Mouse (Mus musculus): ENCODE data around the gene Fbl. TPM values are rescaled to one million over a fixed set of nuclear protein-coding genes. Genes with fewer than 3 reads are reported as not detected.
"Not testable (repeated sequence)": the region's sequence is repeated elsewhere in the genome, so short reads cannot be mapped to it uniquely, and the experiment has no call there.

The Fbl gene
- total RNA-seq (2021) = 100 to 1,000 TPM in 1 of 2 experiments, 10 to 100 TPM in 1; 92.2 to 134 TPM
- long read RNA-seq, experiment 1, transcript Fbl-201 (9 exons, 1,197 nt) = major isoform, 110 of 127 reads
- long read RNA-seq, experiment 1, partial matches to known transcripts = 12 of 127 reads
- long read RNA-seq, experiment 1, other reads (novel, unspliced or antisense) = 5 of 127 reads
- long read RNA-seq, experiment 2, transcript Fbl-201 (9 exons, 1,197 nt) = major isoform, 38 of 45 reads
- long read RNA-seq, experiment 2, partial matches to known transcripts = 4 of 45 reads
- long read RNA-seq, experiment 2, other reads (novel, unspliced or antisense) = 3 of 45 reads

DNA sequence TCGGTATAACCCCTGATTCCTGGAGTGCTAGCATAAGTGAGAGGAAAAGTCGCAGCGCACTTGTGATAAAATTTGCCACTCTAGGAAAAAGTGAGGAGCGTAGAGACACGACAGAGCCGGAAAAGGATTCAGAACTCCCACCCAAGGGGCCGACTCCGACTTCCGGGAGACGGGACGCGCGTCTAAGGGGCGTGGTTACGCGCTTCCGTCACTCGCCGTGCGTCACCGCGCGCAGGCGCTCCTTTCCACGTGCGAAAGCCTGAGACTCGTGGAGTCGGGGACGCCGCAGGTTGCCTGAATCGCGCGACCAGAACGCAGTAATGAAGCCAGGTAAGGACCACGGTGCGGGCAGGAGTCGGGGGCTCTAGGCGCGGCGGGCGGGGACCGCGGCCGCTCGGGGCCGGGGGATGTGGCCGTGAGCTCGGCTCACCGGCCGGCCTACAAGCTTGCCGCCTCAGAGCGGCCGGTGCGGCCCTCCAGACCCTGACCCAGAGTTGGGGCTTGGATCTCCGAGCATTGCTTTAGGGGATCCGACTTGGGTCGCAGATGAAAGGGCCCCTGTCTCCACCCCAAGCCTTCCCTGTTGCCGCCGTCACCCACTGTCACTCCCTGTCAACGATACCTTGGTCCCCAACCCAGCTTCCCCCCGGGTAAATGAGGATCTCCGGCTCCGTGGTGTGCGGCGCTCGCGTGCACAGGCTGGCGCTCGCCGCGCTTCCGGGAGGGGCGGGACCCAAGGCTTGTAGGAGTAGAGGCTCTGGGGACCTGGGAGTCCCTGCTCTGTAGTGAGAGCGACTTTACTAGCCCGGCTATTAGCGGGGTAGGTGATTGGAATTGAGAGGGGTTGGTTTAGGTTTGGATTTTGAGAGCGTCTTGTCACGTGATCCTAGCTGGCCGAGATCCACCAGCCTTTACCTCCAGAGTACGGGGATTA is at the start of gene Fbl:
Gene Fbl, plus strand, starts transcription at position 222 of the 934 bp plus-strand sequence.
- peak; percentile 93 to 94 for DNase-seq

DNA sequence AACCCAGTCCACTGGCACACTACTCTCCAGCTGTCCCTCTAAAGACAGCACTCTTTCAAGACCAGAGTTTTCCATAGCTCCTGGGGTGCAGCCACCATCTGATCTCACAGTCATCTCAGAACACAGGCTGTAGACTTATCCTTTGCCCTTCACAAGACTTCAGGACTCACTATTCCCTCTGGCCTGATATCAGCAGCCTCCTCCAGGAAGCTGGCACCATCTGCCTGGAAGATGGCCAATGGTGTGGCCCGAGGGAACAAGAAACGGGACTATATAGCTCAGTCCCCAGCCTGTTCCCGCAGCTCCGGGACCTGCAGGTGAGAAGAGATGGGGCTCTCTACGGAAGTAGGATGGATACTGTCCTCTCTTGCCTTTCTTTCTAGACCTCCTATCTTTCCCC is 40.3 kb upstream of the Fbl start, which contains the start of gene 9530053A07Rik:
Gene 9530053A07Rik, plus strand, starts transcription at position 301 of the 400 bp plus-strand sequence.
- DNase-seq = no peak

DNA sequence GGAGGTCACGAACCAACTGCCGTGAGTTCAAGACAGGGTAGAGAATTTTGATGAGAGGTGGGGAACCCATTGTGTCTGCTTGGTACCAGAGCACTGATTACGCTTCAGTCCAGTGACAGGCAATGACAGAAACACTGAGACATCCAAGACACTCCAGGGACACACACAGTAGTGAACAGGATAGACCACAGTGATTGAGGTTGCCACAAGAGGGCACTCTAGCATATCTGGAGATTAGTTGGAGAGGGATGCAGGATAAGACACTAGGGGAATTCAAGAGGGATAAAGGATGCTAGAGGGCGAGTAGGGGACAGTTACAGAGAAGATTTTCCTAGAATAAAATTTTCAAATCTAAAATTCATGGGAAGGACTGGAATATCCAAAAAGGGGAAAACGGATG is 31.9 kb upstream of the Fbl start:
- peak; percentile 27 to 58 for DNase-seq

DNA sequence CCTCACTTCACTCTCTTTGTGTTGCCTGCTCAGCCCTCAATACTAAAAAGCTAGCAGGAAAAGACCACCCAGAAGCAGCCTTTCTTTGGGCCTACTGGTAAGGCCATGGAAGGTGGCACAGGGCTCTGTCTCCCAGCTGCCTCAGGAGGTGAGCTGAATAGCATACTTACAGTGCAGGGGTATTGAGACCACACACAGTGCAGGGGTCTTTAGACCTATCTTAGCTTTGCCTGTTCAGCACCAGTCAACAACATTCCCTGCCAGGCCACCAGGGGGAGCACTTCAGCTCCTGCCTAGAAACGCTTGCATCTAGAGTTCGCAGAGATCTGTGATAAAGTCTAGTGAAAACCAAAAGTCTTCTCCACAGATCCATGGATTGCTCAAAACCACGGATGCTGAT is 21.2 kb upstream of the Fbl start:
- peak; percentile 81 to 88 for DNase-seq

DNA sequence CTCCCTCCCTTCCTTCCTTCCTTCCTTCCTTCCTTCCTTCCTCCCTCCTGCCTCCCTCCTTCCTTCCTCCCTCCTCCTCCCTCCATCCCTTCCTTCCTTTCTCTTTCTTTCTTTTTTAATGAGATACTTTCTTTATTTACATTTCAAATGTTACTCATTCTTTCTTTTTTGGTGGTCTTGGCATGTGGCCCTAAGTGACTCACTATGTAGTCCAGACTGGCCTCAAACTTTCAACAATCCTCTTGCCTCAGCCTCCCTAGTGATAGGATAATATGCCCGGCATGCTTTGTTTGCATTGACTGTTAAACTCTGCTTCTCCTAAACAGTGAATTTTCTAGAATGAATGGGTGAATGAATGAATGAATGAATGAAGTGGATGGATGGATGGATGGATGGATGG is 19.7 kb upstream of the Fbl start:
- DNase-seq = no peak

DNA sequence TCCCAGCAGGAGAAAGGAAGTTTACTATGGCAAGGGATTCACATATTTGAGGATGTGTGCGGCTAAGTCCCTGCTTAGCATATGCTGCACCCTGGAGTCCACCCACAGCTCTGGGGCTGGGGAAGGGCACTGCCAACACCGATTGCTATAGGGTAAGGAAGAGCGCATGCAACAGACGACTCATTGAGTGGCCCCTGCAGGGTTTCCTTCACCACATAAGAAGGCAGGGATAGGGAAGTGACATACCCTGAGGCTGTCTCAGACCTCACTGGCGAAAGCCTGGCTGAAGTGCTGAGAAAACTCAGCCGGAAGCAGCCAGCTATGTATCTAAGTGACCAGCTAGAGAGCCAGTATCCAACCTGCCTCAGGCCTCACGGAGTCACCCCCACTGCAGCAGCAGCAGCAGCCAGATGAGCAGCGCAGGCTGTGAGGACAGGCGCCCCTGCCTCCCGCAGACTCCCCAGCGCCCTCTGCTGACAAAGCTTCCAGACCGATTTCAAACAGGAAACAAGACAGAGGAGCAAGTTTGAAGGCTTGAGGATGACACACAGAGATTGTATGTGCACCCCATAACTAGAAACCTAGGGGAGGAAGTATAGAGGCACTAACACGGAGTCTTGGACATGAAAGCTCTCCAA is 17.8 kb upstream of the Fbl start:
- peak; percentile 57 to 67 for DNase-seq

DNA sequence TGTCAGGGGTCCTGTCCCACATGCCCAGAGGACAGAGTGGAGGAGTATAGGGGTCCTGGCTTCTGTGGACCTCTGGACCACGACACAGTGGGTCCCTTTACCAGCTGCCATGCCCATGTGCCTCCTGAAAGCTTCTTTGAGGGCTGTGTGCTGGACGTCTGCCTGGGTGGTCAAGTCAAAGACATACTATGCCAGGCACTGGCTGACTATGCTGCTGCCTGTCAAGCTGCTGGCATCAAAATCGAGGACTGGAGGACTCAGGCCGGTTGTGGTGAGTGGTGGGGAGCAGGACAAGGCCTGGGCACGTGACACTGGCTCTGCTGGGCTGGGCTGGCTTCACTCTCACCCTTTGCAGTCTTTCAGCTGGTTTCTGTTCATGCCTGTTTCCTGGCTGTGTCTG is 15.9 kb upstream of the Fbl start:
- not testable (repeated sequence) for DNase-seq

DNA sequence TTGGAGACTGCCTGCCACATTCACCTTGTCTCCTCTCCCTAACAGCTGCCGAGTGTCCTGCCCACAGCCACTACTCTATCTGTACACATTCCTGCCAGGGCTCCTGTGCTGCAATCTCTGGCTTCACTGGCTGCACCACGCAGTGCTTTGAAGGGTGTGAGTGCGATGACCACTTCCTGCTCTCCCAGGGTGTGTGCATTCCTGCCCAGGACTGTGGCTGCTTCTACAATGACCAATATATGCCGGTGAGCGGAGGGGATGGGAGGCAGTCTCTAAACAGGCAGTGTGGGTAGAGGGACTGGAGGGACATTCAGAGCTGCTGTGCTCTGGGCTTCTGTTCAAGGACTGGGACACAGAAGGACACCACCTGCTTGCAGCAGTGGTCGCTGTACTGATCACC is 10.2 kb upstream of the Fbl start:
- DNase-seq = no peak

DNA sequence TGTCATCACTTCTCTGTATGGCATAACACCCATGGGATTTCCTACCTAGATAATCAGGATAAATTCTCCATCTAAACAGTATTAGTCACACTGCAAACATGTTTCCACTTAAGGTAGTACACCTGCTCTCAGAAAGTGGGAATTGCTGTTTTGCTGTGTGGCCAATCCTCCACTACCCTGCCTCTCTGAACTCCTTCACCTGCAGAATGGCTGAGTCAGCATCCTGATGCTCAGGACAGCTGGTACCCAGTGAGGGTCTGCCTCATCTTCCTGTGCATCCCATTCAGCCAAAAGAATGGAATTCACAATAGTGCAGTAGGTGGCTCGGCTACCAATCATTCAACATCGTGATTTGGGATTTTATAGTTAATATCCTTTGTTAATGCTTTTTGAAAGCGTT is 9.6 kb upstream of the Fbl start:
- no peak for DNase-seq

DNA sequence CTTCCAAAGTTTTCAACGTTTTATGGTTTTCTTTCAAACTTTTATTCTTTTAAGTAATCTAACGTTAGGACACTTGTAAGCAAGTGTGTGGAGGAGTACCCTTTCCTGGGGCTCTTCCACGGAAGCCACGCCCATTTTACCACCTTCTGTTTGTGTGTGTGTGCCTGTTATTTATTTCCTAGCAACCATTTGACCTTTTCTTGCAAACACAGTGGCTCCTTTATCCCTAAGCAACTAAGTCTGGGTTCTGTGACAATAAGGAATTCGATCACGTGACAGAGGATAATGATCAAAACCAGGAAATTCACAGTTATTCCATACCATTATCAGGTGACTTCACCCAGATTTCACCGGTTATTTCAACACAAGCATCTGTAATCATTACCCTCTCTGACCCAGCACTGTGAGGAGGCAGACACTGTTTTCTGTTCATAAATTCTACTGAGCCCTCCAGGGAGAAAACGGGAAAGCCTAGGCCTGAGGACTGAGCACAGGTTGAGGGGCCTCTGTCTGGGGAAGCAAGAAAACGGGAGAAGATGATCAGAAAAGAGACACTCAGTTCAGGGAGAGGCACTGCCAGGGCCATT is 8.3 kb upstream of the Fbl start:
- DNase-seq = no peak

DNA sequence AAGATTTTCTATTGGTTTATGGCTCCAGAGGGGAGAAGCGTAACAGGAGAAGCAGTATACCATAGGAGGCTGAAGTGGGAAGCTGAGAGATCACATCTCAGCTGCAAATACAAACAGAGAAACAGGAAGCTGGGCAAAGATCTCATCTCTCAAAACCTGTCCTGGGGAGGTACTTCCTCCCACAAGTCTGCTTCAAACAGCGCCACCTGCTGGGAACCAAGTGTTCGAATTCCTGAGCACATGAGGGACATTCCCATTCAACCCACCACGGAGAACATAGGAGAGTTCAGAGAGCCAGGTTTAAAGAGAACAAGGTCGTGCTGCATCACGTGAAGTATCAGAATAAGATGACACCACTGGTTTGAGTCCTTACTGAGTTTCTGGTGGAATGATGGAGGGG is 4.1 kb upstream of the Fbl start:
- no peak for DNase-seq

DNA sequence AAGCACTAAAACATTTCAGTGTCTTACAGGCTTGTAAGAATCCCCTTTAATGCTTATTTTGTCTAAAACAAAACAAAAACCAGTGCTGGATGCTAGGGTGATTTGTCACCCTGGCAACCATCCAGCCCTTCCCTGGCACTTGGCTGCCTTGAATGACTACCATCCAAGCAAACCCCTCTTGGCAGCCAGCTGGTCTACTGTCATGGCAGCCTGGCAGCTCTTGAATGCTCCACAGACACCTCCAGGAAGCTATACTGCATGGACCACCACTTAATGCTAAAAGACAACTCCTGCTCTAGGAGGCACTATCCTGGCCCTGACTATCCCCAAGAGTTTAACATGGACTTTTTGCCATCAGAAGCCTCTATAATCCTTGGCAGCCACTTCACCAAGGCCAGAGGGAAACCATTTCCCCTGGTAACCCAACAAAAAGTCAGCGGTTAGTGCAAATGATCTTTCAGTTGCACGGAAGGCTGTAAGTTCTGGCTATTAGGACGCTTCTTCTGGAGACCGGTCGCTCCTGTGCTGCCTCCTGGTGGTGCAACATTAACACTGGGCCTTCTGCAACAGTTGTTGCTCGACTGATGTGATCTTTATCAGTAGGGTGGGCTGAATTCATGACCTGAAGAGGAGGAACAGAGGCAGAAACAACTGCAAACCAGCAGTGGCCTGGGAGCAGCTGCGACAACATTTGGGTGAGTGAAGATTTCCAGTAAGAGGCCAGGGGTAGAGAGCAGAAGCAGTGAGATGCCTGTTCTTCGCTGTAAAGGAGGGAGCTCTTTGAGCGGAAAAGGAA is 992 bp upstream of the Fbl start:
- peak; percentile 86 to 89 for DNase-seq

DNA sequence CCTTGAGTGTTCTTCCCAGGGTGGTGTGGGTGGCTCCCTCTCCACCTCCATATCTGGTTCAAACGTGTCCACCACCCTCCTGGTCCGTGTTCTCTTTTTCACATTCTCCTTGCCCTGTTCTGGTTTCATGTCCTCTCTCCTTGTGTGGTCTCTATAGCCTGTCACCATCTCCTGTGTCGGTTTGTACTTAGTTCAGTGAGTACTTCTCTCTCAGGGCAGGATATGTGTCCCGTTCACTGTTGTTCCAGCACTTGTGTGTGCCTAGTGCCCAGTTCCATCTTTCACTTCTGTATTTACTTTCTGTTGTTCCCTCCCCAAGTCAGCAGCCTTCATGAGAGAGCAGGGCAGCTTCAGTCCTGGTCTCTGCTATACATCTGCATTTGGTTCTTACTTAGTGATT is 5.8 kb downstream of the Fbl start:
- no peak for DNase-seq

DNA sequence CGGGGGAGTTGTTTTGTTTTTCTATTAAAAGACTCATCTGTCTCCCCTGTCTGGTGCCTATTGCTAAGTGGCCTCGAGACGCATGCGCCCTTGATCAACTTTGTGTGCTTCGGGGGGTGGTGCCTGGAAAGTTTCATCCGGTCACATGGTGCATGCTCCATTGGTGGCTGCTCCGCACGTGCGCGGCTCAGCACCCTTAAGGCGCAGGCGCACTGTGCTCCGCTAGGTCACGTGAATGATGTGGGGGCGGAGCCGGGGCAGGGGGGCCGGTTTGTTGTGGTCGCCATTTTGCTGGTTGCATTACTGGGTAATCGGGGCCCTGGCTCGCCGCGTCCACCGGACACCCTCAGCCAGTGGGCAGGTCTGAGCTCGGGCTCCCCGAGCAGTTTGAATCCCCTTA is 9.7 kb downstream of the Fbl start, which contains the start of gene Dyrk1b:
Gene Dyrk1b, plus strand, starts transcription at position 242 of the 400 bp plus-strand sequence.
- DNase-seq = peak; percentile 98 to 99

DNA sequence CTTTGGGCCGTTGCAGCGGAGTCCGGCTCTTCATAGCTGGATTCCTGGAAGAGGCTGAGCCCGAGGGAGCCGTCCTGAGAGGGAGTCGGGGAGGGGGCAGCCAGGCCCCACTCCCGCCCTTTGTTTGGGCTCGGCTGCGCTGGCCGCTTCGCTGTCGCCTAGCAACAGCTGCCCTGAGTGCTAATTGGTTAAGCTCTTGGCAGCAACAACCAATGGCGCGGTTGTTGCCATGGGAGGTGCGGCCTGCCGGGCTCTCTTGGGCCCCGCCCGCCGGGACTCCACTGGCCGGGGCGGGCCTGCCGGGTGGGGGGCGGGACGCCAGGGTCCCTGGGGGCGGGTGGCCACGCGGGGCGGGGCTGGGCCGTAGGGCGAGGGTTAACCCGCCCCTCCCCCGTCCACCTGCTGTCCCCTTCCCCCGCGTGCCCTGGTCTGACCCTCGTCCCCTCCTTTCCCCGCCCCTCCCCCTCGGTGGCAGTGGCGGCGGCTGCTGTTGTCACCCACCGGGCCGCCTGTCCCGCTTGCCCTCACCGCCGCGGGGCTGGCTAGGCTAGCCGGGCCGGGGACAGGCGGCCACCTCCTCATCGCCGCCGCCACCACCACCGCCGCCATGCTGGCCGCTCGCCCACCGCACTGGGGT is 10.3 kb downstream of the Fbl start:
- peak; percentile 95 to 96 for DNase-seq

DNA sequence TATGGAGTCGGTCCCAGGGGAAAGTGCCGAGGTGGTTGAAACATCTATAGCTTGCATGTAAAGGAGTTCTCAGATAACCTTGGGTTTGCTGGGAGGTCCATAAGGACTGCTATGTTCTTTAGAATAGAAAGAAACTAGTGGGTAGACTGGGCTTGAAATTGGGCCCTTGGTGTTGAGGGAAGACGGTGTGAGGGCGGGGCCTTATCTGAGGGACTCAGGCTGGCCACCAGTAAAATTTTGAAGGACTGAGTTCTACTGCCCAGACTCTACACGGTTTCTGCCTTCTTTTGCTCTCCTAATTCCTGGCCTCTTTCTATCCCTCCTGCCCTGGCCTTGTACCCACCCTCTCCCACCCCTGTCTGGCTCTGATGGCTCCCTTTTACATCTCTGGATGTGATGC is 11.4 kb downstream of the Fbl start:
- DNase-seq = no peak

DNA sequence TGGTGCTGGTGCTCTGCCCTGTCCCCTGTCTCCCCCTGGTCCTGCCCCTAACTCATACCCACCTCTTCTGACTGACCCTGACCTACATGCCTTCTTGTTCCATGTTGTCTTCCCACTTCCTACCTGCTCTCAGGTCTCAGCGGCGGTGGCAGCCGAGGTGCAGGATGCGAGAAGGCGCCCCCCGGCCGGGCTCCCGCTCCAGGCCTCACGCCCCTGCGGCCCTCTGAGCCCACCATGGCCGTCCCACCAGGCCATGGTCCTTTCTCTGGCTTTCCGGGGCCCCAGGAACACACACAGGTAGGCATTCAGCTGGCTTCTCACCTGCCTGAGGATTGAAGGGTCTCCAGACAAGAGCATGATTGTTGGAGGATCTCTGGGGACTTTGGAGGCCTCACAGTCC is 11.9 kb downstream of the Fbl start:
- DNase-seq = no peak

DNA sequence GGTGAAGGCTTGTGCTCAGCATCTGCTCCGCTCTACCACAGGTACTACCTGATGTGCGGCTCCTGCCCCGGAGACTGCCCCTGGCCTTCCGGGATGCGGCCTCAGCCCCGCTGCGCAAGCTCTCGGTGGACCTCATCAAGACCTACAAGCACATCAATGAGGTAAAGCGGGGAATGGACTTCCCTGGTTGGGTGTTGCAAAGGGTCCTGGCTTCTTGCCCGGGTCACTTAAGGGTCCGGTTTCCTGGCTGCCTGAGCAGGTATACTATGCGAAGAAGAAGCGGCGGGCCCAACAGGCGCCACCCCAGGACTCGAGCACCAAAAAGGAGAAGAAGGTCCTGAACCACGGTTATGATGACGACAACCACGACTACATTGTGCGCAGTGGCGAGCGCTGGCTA is 12.8 kb downstream of the Fbl start:
- DNase-seq = no peak

DNA sequence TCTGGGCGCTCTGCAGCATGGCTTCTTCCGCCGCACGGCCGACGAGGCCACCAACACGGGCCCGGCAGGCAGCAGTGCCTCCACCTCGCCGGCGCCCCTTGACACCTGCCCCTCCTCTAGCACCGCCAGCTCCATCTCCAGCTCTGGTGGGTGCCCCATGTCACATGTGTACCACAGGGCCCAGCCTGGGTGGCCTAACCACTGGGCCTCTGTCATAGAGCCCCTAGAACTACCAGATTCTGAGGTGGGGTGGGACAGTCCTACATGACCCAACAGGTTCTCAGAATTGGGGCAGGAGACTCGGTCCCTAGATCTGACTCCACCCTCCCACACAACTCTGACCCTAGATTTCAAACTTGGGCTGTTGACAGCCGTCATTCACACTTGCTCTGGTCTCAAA is 16.4 kb downstream of the Fbl start:
- DNase-seq = no peak

DNA sequence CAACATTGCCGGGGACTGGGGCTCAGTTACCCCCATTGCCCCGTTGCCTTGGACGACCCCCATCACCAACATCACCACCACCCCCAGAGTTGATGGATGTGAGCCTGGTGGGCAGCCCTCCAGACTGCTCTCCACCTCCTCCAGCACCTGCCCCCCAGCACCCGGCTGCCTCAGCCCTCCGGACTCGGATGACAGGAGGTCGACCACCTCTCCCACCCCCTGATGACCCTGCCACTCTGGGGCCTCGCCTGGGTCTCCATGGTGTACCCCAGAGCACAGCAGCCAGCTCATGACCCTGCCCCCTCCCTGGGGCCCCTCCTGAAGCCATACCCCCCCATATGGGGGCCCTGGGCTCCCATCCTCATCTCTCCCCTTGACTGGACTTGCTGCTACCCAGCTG is 17.1 kb downstream of the Fbl start:
- DNase-seq = no peak

DNA sequence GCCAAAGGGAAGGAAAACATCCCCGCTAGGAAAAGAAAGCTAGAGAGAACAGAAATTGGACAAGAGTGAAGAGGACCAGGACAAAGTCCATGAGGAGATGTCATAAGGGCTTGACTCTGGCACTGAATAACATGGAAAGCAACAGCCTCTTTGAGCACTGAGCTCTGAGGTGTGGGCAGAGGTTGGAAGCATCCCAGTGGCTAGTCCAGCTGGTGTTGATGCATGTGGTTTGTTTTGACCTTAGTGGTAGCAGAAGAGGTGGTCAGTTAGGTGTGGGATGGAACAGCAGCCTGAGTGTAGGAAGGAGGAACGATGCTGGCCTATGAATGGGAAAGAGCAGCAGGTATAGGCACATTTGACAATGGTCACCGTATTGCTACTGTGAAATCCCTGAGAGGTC is 22.0 kb downstream of the Fbl start:
- no peak for DNase-seq
